Mouse (Mus musculus): ENCODE results near the gene Sart1.

GRCm38 (mm10) chr19:5432992-5433852, 44.7 kb upstream of the Sart1 start:
- TF ChIP-seq CTCF (IDR thresholded peaks at IDR 0.05; ENCODE audit: low read depth) (peak; percentile 67), EP300 (IDR thresholded peaks at IDR 0.05; ENCODE audit: low read depth) (no peak)
